Mouse (Mus musculus) forebrain, embryonic 12.5 days (tissue): ENCODE results near the gene Hoxb8. TPM values are rescaled to one million over a fixed set of nuclear protein-coding genes. Genes with fewer than 3 reads are reported as not detected.

Experiments
- ATAC-seq: fragments of 200-750 bp; cut with Nextera tagmentation; 2 replicates; pipeline ENCODE4 v1.8.0; 2017; ENCODE audit warnings: moderate TSS enrichment; ENCODE audit not compliant: low FRiP score
- H3K27ac ChIP-seq: fragments of 300-500 bp; sonication (generic); 2 replicates; pipeline ENCODE4 v1.5.1; 2016; ENCODE audit warnings: mild to moderate bottlenecking
- H3K27me3 ChIP-seq: fragments of 300-500 bp; sonication (generic); 2 replicates; pipeline ENCODE4 v1.6.1; 2016; ENCODE audit warnings: mild to moderate bottlenecking
- H3K36me3 ChIP-seq: fragments of 300-500 bp; sonication (generic); replicated peaks from 2 replicates; pipeline ENCODE4 v1.6.1; 2016; ENCODE audit warnings: mild to moderate bottlenecking
- H3K4me1 ChIP-seq: fragments of 300-500 bp; sonication (generic); 2 replicates; pipeline ENCODE4 v1.6.1; 2016
- H3K4me2 ChIP-seq: fragments of 300-500 bp; sonication (generic); 2 replicates; pipeline ENCODE4 v1.6.1; 2016; ENCODE audit warnings: mild to moderate bottlenecking, moderate library complexity
- H3K4me3 ChIP-seq: fragments of 300-500 bp; sonication (generic); replicated peaks from 2 replicates; pipeline ENCODE4 v1.5.1; 2016; ENCODE audit warnings: mild to moderate bottlenecking
- H3K9ac ChIP-seq: fragments of 300-500 bp; sonication (generic); 2 replicates; pipeline ENCODE4 v1.6.1; 2016; ENCODE audit warnings: mild to moderate bottlenecking
- H3K9me3 ChIP-seq: fragments of 300-500 bp; sonication (generic); 2 replicates; pipeline ENCODE4 v1.6.1; 2016
- WGBS: fragments of 180-500 bp; shearing (Covaris S2); methylation state at CpG from one replicate; pipeline ENCODE4 v1.1.7; 2016; 5-methylcytosine and 5-hydroxymethylcytosine counted together
- polyA plus RNA-seq: library from polyadenylated mRNA; unstranded; fragments of >200 nt; fragmentation: Nextera tagmentation; extraction: Ambion mirVana; gene quantifications from 2 replicates; pipeline ENCODE4 v1.2.1, GENCODE M21; 2016

The Hoxb8 gene
- polyA plus RNA-seq, 1 experiment from 2014 or later, result not detected

- Histone ChIP-seq H3K9me3 (no peaks in the 10 kb centered on the region), H3K4me3 (no peak overlapping the region), H3K27me3 (peaks cover 100% of the 10 kb centered on the region), H3K4me1 (no peaks in the 10 kb centered on the region), H3K4me2 (no peak overlapping the region), H3K27ac (no peak overlapping the region), H3K9ac (no peak overlapping the region), H3K36me3 (no peaks in the 10 kb centered on the region)
- ATAC-seq, result no peak
- WGBS, result 1% methylated on average over 23 of the region's 23 CpGs
Measured at GRCm38 (mm10) chr11:96260310-96260970, 21.3 kb upstream of the Hoxb8 start.

- H3K36me3 ChIP-seq, result no peaks in the 10 kb centered on the region
- H3K9ac ChIP-seq, result no peak overlapping the region
- H3K4me2 ChIP-seq, result no peak overlapping the region
- under 1% methylated on average over 24 of the region's 24 CpGs for WGBS
- no peaks in the 10 kb centered on the region for H3K9me3 ChIP-seq
- no peaks in the 10 kb centered on the region for H3K4me1 ChIP-seq
- ATAC-seq, result no peak
- H3K27ac ChIP-seq, result no peak overlapping the region
- peaks cover 100% of the 10 kb centered on the region for H3K27me3 ChIP-seq
- no peak overlapping the region for H3K4me3 ChIP-seq
Measured at GRCm38 (mm10) chr11:96261323-96261890, 20.3 kb upstream of the Hoxb8 start.

DNA sequence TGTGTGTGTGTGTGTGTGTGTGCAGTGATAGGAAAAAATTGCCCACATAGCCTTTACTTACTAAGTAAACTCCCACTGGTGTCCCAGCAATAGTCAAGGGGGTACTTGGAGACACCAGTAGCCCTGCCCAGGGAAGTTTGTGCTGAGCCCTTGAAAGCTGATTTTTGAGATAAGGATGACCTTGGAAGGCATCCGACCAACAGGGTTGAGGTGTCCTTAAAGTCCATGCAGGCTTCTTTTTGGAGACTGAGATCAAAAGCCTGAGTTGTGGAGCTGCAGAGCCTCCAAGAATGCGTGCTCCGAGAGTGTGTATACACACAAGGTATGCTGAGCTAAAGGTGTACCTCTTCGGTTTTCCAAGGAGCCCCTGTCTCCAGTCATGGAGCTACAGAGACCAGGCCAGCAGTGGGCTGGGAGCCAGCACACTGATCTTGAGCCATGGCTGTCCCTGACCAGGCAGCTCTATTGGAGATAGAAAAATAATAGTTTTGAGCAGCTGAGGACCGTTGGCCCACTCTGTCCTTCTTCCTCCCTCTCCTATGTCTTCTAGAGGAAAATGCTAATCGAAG lies 19.4 kb upstream of the Hoxb8 start:
- H3K4me2 ChIP-seq, result no peak overlapping the region
- H3K9ac ChIP-seq, result no peak overlapping the region
- H3K4me1 ChIP-seq, result no peaks in the 10 kb centered on the region
- no peaks in the 10 kb centered on the region for H3K9me3 ChIP-seq
- WGBS, result 10% methylated on average over 6 of the region's 6 CpGs
- no peak for ATAC-seq
- no peak overlapping the region for H3K4me3 ChIP-seq
- no peak overlapping the region for H3K27ac ChIP-seq
- H3K36me3 ChIP-seq, result no peaks in the 10 kb centered on the region
- H3K27me3 ChIP-seq, result peaks cover 100% of the 10 kb centered on the region

DNA sequence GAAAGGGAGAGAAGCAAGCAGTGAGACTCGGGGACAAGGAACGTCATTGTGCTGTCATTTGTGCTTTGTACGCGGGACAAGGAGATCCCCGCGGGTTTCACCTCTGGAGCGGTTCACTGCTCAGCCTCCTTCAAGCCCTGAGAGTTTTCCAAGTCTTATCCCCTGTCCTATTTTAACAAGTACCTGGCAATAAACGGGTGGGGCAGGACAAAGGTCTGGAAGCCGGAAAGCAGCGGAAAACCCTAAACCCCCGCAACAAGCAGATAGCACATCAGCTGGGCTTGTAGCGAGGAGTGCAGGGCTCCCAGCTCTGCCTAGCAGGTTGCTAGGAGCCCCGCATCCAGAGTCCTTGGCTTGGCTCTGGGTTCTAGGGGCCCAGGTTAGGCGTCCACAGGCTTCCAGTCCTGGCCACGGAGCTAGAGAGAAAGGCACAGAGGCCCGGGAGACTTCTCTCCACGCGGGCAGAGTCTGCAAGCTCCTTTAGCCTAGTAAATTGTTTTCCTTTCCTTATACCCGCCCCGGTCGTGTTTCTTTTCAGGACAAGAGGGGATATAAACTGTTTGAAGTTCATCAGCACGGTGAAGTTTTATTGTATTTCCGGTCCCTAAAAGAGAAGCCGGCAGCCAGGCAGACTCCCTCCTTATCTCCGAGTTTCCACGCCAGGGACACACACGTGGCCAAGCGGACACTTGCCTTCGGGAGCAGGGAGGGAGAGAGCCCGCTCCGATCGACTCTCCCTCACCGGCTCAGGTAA lies 17.9 kb upstream of the Hoxb8 start:
- Histone ChIP-seq H3K4me2 (no peak overlapping the region), H3K9ac (no peak overlapping the region), H3K9me3 (no peaks in the 10 kb centered on the region), H3K36me3 (no peaks in the 10 kb centered on the region), H3K4me1 (no peaks in the 10 kb centered on the region), H3K27ac (no peak overlapping the region), H3K4me3 (no peak overlapping the region), H3K27me3 (peaks cover 97% of the 10 kb centered on the region)
- WGBS, result under 1% methylated on average over 33 of the region's 33 CpGs
- no peak for ATAC-seq

DNA sequence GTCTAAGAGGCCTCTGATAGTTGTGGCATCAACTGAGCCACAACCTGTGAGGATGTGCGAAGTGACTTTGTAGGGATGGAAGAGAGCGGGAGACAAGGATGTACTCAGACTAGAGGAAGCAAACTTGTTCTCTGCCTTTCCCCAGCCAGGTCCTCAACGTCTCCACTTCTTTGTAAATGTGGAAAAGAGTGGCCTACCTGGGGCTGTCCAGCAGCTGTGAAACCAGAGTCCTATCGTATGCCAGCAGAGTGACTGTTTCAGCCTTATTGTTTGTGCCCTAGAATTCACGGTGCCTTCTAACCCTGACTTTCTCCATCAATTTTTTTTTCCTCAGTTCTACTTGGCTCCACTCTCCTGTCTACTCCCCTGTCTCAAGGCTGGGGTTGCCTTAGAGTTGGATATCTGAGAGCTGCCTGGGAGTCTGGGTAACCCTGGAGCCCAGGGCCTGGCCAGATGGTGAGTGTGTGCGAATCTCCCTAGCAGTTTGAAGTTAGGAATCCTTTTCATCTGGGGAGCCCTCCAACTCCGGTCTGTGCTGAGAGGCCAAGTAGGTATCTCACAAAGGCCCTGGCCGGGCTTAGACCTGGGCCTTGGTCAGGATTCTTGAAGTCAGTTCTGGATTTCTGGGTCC lies 17.2 kb upstream of the Hoxb8 start:
- Histone ChIP-seq H3K4me3 (no peak overlapping the region), H3K36me3 (no peaks in the 10 kb centered on the region), H3K9me3 (no peaks in the 10 kb centered on the region), H3K27me3 (peaks cover 97% of the 10 kb centered on the region), H3K27ac (no peak overlapping the region), H3K4me1 (no peaks in the 10 kb centered on the region), H3K9ac (no peak overlapping the region), H3K4me2 (no peak overlapping the region)
- no peak for ATAC-seq
- WGBS, result 3% methylated on average over 8 of the region's 8 CpGs

DNA sequence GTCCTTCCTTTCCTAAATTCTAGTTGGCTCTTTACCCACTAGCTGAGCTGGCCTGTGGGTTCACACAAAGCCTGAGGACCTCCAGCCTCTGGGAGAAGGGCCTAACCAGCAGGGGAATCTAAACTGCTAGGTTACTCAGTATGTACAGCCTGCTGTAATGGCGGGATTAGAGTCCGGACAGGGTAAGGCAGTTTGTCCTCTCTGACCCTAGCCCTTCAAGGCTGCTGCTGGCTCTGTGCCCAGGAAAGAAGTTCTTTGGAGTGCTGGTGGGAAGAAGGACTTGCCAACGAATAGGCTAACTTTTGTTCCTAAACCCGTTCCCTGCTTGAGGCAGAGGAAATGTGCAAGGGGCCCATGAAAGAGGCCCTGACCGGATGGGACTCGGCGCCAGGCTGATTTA lies 15.8 kb upstream of the Hoxb8 start:
- Histone ChIP-seq H3K4me3 (no peak overlapping the region), H3K4me2 (no peak overlapping the region), H3K9me3 (no peaks in the 10 kb centered on the region), H3K4me1 (no peaks in the 10 kb centered on the region), H3K36me3 (no peaks in the 10 kb centered on the region), H3K27ac (no peak overlapping the region), H3K27me3 (peaks cover 97% of the 10 kb centered on the region), H3K9ac (no peak overlapping the region)
- WGBS, result 2% methylated on average over 7 of the region's 7 CpGs
- no peak for ATAC-seq

DNA sequence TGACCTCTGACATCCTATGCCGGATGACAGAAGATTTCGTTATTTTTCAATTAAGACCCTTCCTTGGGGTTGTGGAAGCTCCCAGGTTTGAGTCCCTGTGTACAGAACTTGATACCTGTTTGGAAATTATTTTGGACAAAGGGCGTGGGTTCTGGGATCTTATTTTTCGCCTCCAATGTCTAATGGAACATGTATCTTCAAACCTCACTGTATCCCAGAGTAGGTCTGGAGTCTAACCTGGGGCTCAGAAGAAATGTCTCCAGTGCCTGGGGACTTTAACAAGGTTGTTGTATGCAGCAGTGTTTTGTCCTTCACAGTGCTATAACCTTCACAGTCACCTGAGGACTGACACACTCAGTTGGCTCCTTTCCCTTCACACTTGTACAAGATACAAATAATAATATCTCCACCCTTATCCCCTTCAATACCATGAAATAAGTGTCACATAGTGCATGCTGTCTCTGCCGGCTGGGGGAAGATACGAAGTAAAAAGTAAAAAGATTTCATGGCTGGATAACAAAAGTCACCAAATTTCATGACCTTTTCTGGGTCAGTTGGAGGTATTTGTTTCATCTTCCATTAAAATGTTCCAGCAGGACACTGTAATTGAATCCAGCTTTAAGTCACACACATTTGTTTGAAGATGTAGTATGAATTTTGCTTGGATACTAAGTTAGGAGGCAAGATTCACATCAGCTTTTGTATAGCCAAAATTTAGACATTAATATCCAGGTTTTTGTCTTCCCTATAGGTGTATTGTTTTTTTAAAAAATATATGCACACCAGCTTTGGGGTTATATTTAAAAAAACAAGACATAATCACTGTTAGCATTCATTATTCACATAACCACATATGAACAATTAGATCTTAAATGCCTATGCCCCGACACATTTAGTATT lies 14.4 kb upstream of the Hoxb8 start:
- ATAC-seq, result no peak
- WGBS, result 9% methylated on average over 7 of the region's 7 CpGs

GRCm38 (mm10) chr11:96268031-96268745 lies 13.5 kb upstream of the Hoxb8 start:
- H3K9me3 ChIP-seq, result no peaks in the 10 kb centered on the region
- H3K9ac ChIP-seq, result no peak overlapping the region
- peaks cover 97% of the 10 kb centered on the region for H3K27me3 ChIP-seq
- no peak overlapping the region for H3K27ac ChIP-seq
- 4% methylated on average over 1 of the region's 1 CpGs for WGBS
- no peaks in the 10 kb centered on the region for H3K36me3 ChIP-seq
- peaks cover 7% of the 10 kb centered on the region; the same call in 1 of the 2 replicates for H3K4me1 ChIP-seq
- no peak for ATAC-seq
- H3K4me3 ChIP-seq, result no peak overlapping the region
- no peak overlapping the region for H3K4me2 ChIP-seq

More for the DNA sequence above, 14.4 kb upstream of the Hoxb8 start:
- H3K27ac ChIP-seq, result no peak overlapping the region
- no peak overlapping the region for H3K4me3 ChIP-seq
- peaks cover 97% of the 10 kb centered on the region for H3K27me3 ChIP-seq
- H3K9ac ChIP-seq, result no peak overlapping the region
- no peaks in the 10 kb centered on the region for H3K36me3 ChIP-seq
- no peaks in the 10 kb centered on the region for H3K9me3 ChIP-seq
- no peak overlapping the region for H3K4me2 ChIP-seq
- H3K4me1 ChIP-seq, result peaks cover 4% of the 10 kb centered on the region; the same call in 1 of the 2 replicates

DNA sequence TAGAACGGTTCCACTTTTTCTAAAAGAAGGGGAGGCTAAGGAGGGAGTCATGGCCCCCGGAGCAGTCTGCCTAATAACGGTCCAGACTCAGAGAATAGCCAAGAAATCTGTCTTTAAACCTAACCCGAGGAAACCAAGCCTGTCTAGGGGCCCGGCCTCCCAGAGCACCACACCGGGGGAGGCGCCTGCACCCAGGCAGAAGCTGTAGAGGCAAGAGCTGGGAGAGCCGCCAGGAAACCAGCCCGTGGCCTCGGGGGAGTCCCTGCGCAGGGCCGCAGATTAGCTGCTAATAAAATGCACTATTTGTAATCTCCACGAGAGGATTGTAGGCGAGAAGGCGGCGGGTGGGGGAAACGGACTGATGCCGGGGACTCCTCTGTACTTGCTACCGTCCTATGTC lies 11.8 kb upstream of the Hoxb8 start:
- no peaks in the 10 kb centered on the region for H3K9me3 ChIP-seq
- no peak for ATAC-seq
- no peak overlapping the region for H3K27ac ChIP-seq
- no peak overlapping the region for H3K9ac ChIP-seq
- H3K36me3 ChIP-seq, result no peaks in the 10 kb centered on the region
- peaks cover 7% of the 10 kb centered on the region; the same call in 1 of the 2 replicates for H3K4me1 ChIP-seq
- peaks cover 97% of the 10 kb centered on the region for H3K27me3 ChIP-seq
- under 1% methylated on average over 19 of the region's 19 CpGs for WGBS
- no peak overlapping the region for H3K4me2 ChIP-seq
- H3K4me3 ChIP-seq, result no peak overlapping the region

DNA sequence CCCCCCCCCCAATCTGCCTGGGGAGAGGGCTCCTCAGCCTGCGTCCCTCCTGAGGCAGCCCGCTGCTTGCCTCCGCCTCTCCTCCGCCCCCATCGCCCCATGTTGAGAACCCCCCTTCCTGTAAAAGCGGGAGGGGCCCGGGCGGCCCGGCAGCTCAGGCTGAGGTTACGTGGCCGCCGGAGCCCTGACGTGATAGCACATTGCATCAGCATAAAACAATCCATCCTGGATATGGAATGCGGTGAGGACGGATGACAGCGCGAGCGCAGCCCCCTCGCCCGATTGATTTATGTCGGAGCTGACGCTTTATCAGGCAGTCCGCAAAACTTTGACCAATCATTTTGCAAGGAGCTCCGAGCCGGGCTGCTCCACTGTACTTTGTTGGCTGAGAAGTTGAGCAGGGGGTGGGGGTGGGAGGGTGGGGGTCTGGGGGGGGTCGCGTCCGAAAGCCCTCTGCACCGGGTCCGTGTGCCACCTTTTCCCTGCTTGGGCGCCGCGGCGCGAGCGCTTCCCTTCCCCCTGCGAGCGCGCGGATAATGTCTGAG lies 10.6 kb upstream of the Hoxb8 start, which contains the start of gene Hoxb9:
Gene Hoxb9 (plus strand): TSS at position 462 of the 545 bp plus-strand sequence.
- 0 out of 2 replicates have a peak within 1 kb of the TSS, but pooled peaks have one; percentile 10 for H3K4me3 ChIP-seq
- no peaks in the 10 kb centered on the region for H3K9me3 ChIP-seq
- ATAC-seq, result no peak
- WGBS, result 1% methylated on average over 40 of the region's 40 CpGs
- peaks cover 97% of the 10 kb centered on the region for H3K27me3 ChIP-seq
- no peak within 1 kb of the TSS for H3K9ac ChIP-seq
- no peak within 1 kb of the TSS for H3K27ac ChIP-seq
- no peak within 1 kb of the TSS for H3K4me2 ChIP-seq
- H3K36me3 ChIP-seq, result no peaks in the 10 kb centered on the region
- peaks cover 7% of the 10 kb centered on the region; the same call in 1 of the 2 replicates for H3K4me1 ChIP-seq
